Mouse (Mus musculus) cerebellum, adult 8-10 months (tissue): ENCODE measurements around the gene 1600014C23Rik.
A peak's percentile ranks its signal among the peaks of the same experiment; 100 is the strongest.

Experiments
- DNase-seq: peaks from one replicate; pipeline ENCODE4 v3.0.0; 2022

Gene 1600014C23Rik

GRCm38 (mm10) chr17:45751359-45751758, 17.7 kb upstream of the 1600014C23Rik start:
- DNase-seq = no peak

- peak; percentile 55 for DNase-seq
Measured at GRCm38 (mm10) chr17:45749100-45749499, 15.5 kb upstream of the 1600014C23Rik start.

GRCm38 (mm10) chr17:45747858-45748785, 14.5 kb upstream of the 1600014C23Rik start:
- DNase-seq = peak; percentile 62

GRCm38 (mm10) chr17:45747293-45747692, 13.6 kb upstream of the 1600014C23Rik start:
- DNase-seq = no peak

- no peak for DNase-seq
Measured at GRCm38 (mm10) chr17:45746755-45747154, 13.1 kb upstream of the 1600014C23Rik start.

- DNase-seq = no peak
Measured at GRCm38 (mm10) chr17:45745629-45746028, 12.0 kb upstream of the 1600014C23Rik start.

- no peak for DNase-seq
Measured at GRCm38 (mm10) chr17:45742371-45743147, 8.9 kb upstream of the 1600014C23Rik start.

- DNase-seq = no peak
Measured at GRCm38 (mm10) chr17:45737078-45737601, 3.5 kb upstream of the 1600014C23Rik start.

GRCm38 (mm10) chr17:45736311-45737077, 2.9 kb upstream of the 1600014C23Rik start:
- peak; percentile 90 for DNase-seq

GRCm38 (mm10) chr17:45735382-45736310, 2.0 kb upstream of the 1600014C23Rik start:
- DNase-seq = peak; percentile 89

GRCm38 (mm10) chr17:45734881-45735280, 1.2 kb upstream of the 1600014C23Rik start:
- DNase-seq = peak; percentile 32

GRCm38 (mm10) chr17:45734333-45734732, 689 bp upstream of the 1600014C23Rik start:
- peak; percentile 32 for DNase-seq

- DNase-seq = peak; percentile 38
Measured at GRCm38 (mm10) chr17:45733038-45733734, 458 bp downstream of the 1600014C23Rik start.

GRCm38 (mm10) chr17:45731172-45731864, 2.3 kb downstream of the 1600014C23Rik start:
- peak; percentile 92 for DNase-seq

- no peak for DNase-seq
Measured at GRCm38 (mm10) chr17:45730696-45731095, 2.9 kb downstream of the 1600014C23Rik start.

GRCm38 (mm10) chr17:45729387-45729786, 4.3 kb downstream of the 1600014C23Rik start:
- no peak for DNase-seq

GRCm38 (mm10) chr17:45727983-45728723, 5.5 kb downstream of the 1600014C23Rik start:
- DNase-seq = no peak

- DNase-seq = no peak
Measured at GRCm38 (mm10) chr17:45727481-45727880, 6.2 kb downstream of the 1600014C23Rik start.

GRCm38 (mm10) chr17:45726249-45726648, 7.4 kb downstream of the 1600014C23Rik start:
- no peak for DNase-seq
